Mouse (Mus musculus): Measurements from ENCODE around the gene Rasl12.

The Rasl12 gene

DNA sequence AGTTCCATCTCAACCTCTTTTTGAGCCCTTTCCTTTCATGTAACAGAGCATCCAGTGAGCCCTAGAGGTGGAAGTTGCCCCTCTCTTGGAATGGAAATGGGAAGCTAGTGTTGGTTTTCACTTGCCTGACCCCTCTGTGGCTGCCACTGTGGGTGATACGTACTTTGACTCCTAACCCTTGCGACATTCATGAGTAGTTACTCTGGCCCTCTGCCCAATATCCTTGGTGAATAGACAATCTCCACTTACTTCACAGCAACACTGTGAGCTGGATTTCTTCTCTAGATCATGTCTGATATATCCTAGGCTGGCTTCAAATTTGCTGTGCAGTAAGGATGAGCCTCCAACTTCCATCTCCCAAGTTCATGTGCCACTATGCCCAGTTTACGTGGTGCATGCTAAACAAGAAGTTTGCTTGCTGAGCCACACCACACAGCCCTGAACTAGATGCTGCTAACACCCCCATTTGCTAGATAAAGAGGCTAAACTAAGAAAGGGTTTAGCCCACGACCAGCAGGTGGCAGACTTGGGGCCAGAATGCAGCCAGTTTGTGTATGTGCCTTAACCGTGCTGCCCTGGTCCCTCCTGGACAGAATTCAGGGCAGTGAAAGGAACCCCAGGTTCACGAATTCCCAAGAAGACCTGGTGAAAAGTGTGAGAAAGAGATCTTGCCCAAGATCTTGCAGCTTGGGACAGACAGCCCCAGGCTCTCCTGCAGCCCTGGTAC, 5.5 kb upstream of the Rasl12 start:
- peak in 1 of 2 experiments; percentile 67 for DNase-seq (ENCODE audit: low spot score in 2 of 2)

DNA sequence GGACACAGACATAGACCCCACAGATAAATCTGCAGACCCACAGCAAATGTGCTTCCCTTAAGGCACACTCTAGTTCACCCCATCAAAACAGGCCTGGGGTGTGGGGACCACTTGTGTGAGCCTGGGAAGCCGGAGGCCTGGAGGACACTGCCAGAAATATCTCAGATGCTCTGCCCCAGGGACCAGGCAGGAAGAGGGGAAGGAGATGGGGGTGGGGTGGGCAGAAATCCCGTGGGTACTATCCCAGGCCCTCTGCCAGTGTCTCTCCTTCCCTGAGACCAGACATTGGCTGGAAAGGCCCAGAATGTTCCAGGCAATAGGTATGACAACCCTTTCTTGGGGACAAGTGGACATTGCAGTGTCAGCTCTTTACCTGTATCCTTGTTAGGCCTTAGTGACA, 4.7 kb upstream of the Rasl12 start:
- no peak for DNase-seq (ENCODE audit: low spot score in 2 of 2)

DNA sequence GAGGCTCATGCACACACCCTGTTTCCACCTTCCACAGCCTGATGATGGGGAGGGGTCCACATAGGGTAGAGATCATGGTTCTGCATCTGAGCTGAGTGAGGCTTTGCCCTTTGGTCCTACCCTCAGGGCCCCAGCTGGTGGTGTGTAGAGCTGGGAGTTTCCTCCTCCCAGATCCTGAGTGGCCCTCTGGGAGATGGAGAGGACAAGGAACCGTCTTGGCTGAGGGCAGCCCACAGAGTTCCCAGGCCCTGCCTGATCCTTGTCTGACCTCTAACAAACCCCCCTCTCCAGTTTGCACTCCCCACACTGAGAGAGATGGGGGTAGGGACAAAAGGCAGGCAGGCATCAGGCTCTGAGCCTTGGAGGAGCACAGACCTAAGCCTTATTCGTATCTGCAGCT, 3.9 kb upstream of the Rasl12 start:
- DNase-seq (ENCODE audit: low spot score in 2 of 2) = no peak

DNA sequence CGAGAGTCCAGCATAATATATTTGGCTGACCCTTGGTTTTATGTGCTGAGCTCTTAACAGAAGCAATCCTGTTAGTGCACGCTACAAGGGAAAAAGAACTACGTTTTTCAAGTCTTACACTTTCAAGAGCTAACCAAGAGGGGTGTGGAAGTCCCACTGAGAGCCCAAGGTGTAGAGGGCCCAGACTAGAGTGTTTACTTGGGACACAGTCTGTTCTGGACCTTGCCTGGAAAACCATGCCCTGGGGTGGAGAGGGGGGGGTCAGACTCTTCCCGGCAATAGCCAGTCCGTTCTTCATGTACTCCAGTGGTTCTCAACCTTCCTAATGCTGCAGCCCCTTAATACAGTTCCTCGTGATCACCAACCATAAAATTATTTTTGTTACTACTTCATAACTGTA, 1.6 kb downstream of the Rasl12 start:
- no peak for DNase-seq (ENCODE audit: low spot score in 2 of 2)

DNA sequence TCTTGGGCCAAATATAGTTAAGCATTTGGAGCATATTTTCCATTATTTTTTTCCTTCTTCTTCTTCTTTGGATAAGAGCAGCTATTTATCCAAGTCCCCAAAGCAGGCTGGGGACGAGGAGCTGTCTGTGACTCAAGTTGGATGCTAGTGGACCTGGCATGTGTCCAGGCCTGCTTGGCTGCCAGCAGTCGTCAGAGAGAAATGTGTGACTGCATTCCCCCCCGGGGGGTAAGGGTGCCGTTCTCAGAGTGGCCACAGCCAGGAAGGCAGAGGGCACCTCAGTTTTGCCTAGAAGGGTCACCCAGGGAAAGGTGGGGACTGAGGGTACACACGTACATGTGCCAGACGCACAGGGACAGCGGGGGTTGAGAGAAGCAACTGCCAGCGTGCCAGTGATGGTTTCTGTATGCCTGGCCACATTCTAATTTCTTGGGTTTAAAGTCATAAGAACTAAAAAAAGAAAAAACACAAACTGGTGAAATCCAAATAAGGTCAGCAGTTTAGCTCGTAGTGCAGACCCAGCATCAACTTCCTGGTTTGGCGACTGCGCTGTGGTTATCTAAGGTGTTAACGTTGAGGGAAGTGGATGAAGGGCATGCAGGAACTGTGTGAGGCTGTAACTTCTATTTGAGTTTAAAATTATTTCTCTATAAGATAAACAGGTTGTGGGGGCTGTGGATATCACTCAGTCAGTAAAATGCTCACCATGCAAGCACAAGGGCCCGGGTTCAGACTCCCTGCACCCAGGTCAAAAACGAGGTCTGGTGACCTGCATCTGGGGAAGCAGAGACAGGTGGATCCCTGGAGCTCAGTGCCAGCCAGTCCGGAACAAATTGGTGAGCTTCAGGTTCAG, 6.3 kb downstream of the Rasl12 start:
- peak in 1 of 2 experiments; percentile 75 for DNase-seq (ENCODE audit: low spot score in 2 of 2)

DNA sequence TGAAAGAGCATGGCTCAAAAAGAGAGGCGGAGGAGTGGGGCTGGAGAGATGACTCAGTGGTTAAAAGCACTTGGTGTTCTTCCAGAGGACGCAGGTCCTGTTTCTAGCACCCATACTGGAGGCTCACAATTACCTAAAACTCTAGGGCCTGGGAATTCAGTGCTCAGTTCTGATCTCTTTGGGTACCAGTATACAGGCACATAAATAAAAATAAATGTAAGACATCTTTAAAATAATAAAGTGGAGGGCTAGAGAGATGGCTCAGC, 6.8 kb downstream of the Rasl12 start:
- DNase-seq (ENCODE audit: low spot score in 2 of 2) = no peak

DNA sequence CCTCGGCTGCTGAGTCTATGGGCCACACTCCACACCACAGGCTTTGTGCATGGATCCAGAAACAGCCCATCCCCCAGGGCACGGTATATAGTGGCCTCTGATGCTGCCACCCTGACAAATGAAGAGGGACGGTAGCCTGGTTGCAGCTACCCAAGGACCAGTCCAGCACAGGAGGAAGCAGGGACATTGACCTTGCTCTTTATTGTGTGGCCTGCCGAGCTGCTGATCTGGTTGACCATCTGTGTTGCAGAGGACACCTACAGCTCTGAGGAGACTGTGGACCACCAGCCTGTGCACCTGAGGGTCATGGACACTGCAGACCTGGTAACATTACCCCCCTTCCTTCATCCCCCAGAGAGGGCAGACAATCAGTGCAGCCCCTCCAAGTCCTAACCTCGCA, 9.0 kb downstream of the Rasl12 start:
- DNase-seq (ENCODE audit: low spot score in 2 of 2) = no peak

DNA sequence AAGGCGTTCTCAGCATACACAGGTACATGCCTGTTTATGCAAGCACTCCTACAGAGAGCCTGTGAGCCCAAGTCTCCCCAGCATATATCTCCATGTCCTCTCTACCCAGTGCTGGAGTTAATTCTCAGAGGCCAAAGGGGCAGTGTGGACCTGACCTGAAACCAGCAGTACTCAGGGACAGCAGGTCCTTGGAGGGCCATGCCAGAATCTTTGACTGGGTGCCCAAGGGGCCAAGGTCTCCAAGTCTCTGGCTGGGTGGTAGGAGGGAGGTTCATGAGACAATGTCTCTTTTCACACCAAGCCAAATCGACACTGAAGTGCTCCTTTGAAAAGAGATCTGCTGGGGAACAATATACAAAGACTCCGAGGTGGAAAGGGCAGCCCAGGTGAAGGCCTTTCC, 9.6 kb downstream of the Rasl12 start:
- no peak for DNase-seq (ENCODE audit: low spot score in 2 of 2)

DNA sequence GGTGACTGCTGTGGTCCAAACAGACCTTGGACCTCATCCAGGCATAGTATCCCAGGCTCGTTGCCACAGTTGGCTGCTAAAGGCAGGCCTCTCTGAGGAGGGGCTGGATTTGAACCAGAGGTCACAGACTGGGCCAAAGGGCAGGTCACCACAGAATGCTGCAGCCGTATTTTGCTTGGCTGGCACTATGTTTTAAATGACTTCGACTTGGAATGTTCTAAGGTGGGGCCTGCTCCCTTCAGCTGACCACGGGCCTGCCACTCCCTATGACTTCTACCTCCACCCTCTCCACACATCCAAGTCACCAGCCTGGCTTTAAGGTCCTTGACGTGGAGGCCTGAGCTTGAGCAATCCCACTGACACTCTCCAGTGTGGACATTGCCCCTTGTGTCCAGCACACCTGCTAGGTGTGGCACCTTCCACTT, 10.6 kb downstream of the Rasl12 start:
- DNase-seq (ENCODE audit: low spot score in 2 of 2) = no peak

DNA sequence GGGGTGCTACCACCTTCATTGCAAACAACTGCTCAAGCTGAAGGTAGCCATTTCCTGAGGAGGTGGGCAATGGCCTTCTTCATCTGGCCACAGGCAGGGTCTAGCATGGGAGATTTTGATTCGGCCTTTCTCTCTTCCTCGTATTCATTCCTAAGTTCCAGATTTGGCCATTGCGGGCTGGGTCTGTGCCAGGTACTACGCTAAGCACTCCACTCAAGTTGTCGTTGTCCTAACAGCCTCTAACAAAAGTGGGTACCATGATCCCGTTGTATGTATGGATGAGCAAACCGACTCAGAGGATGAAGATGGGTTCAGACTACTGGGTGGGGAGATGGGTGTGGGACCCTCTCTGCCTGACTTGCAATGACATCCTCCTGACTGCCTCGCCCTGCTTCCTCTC, 12.1 kb downstream of the Rasl12 start:
- no peak for DNase-seq (ENCODE audit: low spot score in 2 of 2)

DNA sequence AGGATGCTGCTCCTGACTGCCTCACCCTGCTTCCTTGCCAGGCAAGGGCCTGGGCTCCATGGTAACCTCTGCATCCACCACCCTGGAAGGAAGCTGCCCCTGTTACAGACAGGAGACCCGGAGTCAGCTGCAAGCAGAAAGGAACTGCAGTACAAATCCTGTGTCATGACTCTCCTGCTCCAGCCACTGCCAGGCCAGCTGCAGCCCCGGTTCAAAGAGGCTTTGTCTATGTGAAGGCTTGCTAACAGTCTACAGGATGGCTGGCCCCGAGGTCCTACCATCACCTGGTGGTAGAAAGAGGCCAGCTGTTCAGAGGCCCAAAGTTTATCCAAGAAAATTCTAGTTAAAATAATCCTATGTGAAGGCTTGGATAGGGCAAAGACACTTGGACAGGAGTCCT, 13.0 kb downstream of the Rasl12 start:
- DNase-seq (ENCODE audit: low spot score in 2 of 2) = no peak

DNA sequence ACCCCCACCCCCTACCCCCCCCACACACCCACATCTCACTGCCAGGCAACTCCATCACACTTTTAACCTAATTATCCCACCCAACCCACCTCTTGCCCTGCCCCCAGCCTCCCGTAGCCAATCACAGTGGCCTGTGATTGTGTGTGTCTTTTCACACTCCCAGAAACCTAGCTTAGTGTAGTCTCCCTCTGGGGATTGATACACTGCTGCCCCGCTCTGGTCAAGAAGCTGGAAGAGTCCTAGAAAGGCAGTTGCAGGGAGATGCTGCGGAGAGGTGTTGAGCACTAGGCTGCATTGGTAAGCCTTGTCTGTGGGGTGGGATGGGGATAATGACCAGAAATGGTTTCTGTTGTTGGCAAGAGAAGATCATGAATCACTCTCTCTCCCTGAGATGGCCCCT, 19.4 kb downstream of the Rasl12 start:
- DNase-seq (ENCODE audit: low spot score in 2 of 2) = no peak

DNA sequence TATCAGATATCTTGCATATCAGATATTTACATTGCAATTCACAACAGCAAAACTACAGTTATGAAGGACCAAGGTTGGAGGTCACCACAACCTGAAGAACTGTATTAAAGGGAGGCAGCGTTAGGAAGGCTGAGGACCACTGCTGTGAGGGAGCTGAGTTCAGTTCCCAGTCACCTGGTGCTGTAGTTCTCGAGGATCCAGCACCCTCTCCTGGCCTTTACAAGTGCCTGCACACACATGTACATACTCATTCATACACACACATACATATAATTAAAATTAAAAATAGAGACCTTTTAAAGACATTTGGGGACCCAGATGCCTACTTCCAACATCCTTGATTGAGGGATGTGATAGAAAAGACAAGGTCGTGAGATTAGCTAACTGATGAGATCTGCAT, 21.3 kb downstream of the Rasl12 start:
- DNase-seq (ENCODE audit: low spot score in 2 of 2) = no peak

DNA sequence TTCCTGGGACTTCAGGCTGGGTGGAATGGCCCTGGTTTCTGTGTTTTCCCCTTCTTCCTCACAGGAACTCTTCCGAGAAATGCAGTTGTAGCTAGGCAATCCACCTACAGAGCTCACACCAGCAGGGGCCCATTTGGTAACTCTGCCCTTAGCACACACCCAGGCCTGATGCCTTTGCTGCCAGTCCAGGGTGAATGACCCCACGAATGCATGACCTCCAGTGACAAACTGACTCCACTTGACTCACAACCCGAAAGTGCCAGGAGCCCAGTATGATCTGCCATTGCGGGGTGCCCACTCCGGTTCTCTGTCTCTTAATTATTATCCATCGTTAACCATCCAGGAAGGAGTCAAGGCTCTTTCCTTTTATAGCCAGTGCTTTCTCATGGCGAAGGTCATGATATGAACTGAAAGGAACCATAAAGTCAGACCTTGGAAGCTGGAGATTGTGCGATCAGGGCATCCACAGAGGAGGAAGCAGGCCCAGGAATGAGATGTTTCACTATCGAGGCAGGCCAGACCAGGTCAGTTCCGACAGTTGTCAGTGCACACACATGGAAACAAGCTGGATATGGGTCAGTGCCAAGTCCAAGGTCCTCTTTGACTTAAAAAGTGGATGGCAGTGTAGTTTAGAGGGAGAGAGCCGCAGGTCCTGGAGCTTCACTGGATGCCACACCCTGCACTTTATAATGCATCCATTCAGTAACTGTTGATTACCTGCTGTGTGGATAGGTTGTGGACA, 24.6 kb downstream of the Rasl12 start, which contains the start of gene Slc51b:
TSS of gene Slc51b (minus strand) at position 196 of the 742 bp plus-strand sequence.
- DNase-seq (ENCODE audit: low spot score in 2 of 2) = no peak

DNA sequence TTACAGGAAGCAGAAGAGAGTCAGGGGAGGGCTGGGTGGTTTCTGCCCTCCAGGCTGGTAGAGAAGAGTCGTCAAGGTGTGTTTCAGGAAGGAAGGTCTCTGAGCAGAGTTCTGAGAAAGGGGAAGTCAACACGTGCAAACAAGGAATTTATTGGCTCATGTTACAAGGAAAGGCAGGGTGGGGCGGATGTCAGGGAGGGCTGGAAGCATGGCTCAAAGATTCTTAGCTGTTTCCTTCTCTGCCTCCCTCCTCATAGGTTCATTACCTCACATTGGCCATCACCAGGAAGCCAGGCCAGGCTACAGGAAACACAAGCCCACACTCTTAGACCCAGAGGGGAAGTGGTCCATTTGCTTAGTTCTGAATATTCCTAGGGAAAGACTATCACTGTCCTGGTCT, 26.1 kb downstream of the Rasl12 start:
- DNase-seq (ENCODE audit: low spot score in 2 of 2) = no peak

DNA sequence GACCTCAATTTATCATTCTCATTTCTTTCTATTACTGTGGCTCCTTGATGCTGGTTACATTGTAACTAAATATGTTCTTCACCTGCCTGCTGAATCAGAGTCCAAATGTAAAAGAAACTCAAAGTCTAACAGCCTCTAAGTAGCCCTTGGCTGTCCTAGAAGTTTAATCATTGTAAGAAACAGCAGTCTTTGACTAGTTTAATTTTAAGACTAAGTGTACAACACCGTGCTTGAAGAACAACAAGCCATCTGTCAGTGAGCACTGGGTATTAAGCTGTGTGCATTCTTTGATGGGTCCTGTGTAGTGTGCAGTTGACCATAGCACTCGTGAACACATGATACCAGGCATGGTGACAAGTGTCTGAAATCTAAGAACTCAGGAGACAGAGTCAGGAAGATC, 29.2 kb downstream of the Rasl12 start:
- no peak for DNase-seq (ENCODE audit: low spot score in 2 of 2)

DNA sequence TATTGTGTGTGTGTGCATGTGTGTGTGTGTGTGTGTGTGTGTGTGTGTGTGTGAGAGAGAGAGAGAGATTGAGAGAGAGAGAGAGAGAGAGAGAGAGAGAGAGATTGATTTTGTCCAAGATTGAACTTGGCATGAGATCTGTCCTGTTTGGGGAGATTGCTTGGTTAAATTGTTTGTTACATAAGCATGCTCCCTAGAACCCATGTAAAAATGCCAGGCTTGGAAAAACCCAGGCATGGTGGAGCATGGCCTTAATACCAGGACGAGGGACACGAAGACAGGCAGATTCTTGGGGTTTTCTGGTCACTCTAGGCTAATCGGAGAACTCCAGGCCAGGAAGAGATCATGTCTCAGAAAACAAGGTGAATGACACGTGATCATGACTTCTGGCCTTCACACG, 29.7 kb downstream of the Rasl12 start:
- DNase-seq (ENCODE audit: low spot score in 2 of 2) = no peak

DNA sequence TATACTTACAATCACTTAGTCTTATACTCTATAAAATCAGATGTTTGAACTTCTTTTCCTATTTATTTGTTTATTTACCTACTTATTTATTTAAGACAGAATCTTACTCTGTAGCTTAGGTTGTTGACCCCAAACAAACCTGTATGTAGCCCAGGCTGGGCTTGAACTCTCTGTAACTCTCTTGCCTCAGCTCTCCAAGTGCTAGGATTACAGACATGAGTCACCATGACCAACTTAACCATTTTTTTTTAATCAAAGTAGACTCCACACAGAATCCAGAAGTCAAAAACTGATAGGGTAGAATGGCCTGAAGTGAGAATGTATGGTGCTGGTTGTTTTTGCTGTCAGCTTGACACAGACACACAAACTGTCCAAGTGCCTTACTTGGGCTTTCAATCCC, 32.1 kb downstream of the Rasl12 start:
- no peak for DNase-seq (ENCODE audit: low spot score in 2 of 2)

DNA sequence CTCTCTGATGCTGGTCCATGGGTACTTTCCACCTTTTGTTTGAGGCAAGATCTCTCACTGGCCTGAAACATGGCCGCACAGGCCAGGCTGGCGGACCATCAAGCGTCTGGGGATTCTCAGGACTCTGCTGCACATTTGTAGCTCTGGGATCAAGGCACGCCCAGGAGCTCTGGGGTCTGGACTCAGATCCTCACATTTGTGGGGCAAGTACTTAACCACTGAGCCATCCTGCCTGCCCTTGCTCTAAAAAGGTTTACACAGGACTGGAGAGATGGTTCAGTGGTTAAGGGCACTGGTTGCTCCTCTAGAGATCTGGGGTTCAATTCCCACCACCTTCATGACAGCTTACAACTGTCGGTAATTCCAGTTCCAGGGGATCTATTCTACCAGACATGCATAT, 32.6 kb downstream of the Rasl12 start:
- DNase-seq (ENCODE audit: low spot score in 2 of 2) = no peak

DNA sequence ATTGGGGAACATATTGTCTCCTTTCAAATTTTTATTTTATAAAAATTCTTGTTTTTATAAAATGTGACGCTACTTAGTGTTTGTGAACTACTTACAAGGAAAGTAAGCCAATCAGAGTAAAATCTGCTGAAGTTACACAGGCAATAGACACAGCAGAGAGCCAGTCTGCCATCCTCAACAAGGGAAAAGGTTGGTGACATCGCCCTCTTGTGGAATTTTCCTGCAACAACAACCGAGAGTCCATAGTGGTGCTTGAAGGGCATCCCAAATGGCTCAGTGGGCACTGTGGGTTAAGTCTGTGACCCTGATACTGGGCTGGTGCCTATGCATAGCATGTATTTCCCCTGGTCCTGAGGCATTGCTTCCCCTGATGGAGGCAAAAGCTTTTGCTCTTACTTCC, 33.9 kb downstream of the Rasl12 start:
- peak; percentile 33 to 93 for DNase-seq (ENCODE audit: low spot score in 2 of 2)

DNA sequence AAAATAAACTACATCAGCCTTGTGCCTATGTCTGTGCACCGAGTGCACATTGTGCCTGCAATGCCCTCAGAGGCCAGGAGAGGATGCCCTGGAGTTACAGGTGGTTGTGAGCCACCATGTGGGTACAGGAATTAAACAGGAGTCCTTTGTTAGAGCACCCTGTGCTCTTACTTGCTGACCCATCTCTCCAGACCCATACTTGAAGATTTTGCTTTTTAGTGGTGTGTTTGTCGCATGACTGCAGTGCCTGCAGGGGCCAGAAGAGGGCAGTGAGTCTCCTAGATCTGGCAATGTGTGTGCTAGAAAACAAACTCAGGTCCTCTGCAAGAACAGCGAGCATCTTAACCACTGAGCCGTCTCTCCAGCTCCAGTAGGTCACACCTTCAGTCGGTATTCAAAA, 35.8 kb downstream of the Rasl12 start:
- peak in 1 of 2 experiments; percentile 27 for DNase-seq (ENCODE audit: low spot score in 2 of 2)

DNA sequence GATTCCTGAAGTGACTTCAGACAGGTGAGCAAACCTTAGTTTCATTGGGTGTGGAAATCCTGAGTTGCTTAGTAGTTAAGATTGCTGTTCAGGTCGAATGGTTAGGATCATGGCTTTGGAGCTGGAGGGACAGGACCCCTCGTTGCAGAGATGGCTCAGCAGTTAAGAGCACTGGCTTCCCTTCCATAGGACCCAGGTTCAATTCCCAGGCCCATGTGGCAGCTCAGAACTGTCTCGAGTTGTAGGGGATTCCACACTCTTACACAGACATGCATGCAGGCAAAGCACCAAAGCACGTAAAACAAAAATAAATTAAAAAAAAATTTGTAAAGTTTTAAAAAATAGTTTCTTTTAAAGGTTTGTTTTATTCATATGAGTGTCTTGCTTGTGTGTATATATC, 36.9 kb downstream of the Rasl12 start:
- DNase-seq (ENCODE audit: low spot score in 2 of 2) = no peak
